Mouse (Mus musculus) large intestine, adult 2 months (tissue): ENCODE results near the gene Bbs4. TPM values are rescaled to one million over a fixed set of nuclear protein-coding genes. Genes with fewer than 3 reads are reported as not detected.
"Not testable (repeated sequence)": the region's sequence is repeated elsewhere in the genome, so short reads cannot be mapped to it uniquely, and the experiment has no call there.

Experiments
- DNase-seq: peaks from one replicate; pipeline ENCODE4 v3.0.0-alpha.2; 2012; ENCODE audit warnings: low read depth, low spot score
- WGBS: fragments of 180-500 bp; shearing (Covaris S2); methylation state at CpG from one replicate; pipeline ENCODE4 v1.1.7; 2018; 5-methylcytosine and 5-hydroxymethylcytosine counted together
- polyA plus RNA-seq: library from polyadenylated mRNA; depleted of rRNA; stranded (reverse); fragments of >200 nt; gene quantifications from 2 replicates; pipeline ENCODE4 v1.2.3, GENCODE M21; 2012; rRNA removed

The Bbs4 gene
- polyA plus RNA-seq, result 1.2 and 1.5 TPM in 2 replicates

- DNase-seq, result peak; percentile 73
Observed at GRCm38 (mm10) chr9:59353253-59353639, at the start of gene Bbs4. Gene Bbs4 (minus strand): TSS chr9:59353508.

GRCm38 (mm10) chr9:59389086-59389485 is 35.8 kb upstream of the Bbs4 start:
- 69% methylated on average over 4 of the region's 4 CpGs for WGBS
- DNase-seq, result no peak

More at GRCm38 (mm10) chr9:59353253-59353639, at the start of gene Bbs4:
- WGBS, result 0% methylated on average over 32 of the region's 32 CpGs

GRCm38 (mm10) chr9:59388311-59388710 is 35.0 kb upstream of the Bbs4 start:
- no peak for DNase-seq
- WGBS, result 85% methylated on average over 1 of the region's 1 CpGs

GRCm38 (mm10) chr9:59387461-59387860 is 34.2 kb upstream of the Bbs4 start:
- WGBS, result 65% methylated on average over 3 of the region's 3 CpGs
- DNase-seq, result no peak

- no peak for DNase-seq
- 82% methylated on average over 15 of the region's 15 CpGs for WGBS
Observed at GRCm38 (mm10) chr9:59375626-59376025, 22.3 kb upstream of the Bbs4 start.

GRCm38 (mm10) chr9:59369646-59370045 is 16.3 kb upstream of the Bbs4 start:
- WGBS, result 88% methylated on average over 9 of the region's 9 CpGs
- DNase-seq, result no peak

- WGBS, result 72% methylated on average over 5 of the region's 5 CpGs
- no peak for DNase-seq
Observed at GRCm38 (mm10) chr9:59369220-59369619, 15.9 kb upstream of the Bbs4 start.

- not testable (repeated sequence) for DNase-seq
- 64% methylated on average over 2 of the region's 3 CpGs for WGBS
Observed at GRCm38 (mm10) chr9:59360487-59360886, 7.2 kb upstream of the Bbs4 start.

- 68% methylated on average over 1 of the region's 1 CpGs for WGBS
- not testable (repeated sequence) for DNase-seq
Observed at GRCm38 (mm10) chr9:59358041-59358440, 4.7 kb upstream of the Bbs4 start.

GRCm38 (mm10) chr9:59352586-59353252 is 589 bp downstream of the Bbs4 start:
- 7% methylated on average over 15 of the region's 15 CpGs for WGBS
- DNase-seq, result no peak

GRCm38 (mm10) chr9:59346176-59346575 is 7.1 kb downstream of the Bbs4 start:
- DNase-seq, result no peak
- WGBS, result 45% methylated on average over 2 of the region's 2 CpGs

- DNase-seq, result no peak
- 85% methylated on average over 9 of the region's 9 CpGs for WGBS
Observed at GRCm38 (mm10) chr9:59340002-59340401, 13.3 kb downstream of the Bbs4 start.

GRCm38 (mm10) chr9:59339107-59339506 is 14.2 kb downstream of the Bbs4 start:
- WGBS, result 67% methylated on average over 5 of the region's 5 CpGs
- no peak for DNase-seq

- DNase-seq, result no peak
- 81% methylated on average over 5 of the region's 5 CpGs for WGBS
Observed at GRCm38 (mm10) chr9:59338411-59338810, 14.9 kb downstream of the Bbs4 start.

- 94% methylated on average over 5 of the region's 5 CpGs for WGBS
Observed at GRCm38 (mm10) chr9:59337889-59338288, 15.4 kb downstream of the Bbs4 start.

GRCm38 (mm10) chr9:59336539-59336938 is 16.8 kb downstream of the Bbs4 start:
- WGBS, result 93% methylated on average over 3 of the region's 3 CpGs
- no peak for DNase-seq

More at GRCm38 (mm10) chr9:59337889-59338288, 15.4 kb downstream of the Bbs4 start:
- no peak for DNase-seq

GRCm38 (mm10) chr9:59330055-59330454 is 23.3 kb downstream of the Bbs4 start:
- DNase-seq, result no peak
- 80% methylated on average over 5 of the region's 5 CpGs for WGBS

GRCm38 (mm10) chr9:59324351-59324750 is 29.0 kb downstream of the Bbs4 start:
- DNase-seq, result no peak

- WGBS, result 79% methylated on average over 3 of the region's 3 CpGs
- no peak for DNase-seq
Observed at GRCm38 (mm10) chr9:59316206-59316605, 37.1 kb downstream of the Bbs4 start.

GRCm38 (mm10) chr9:59311284-59311670 is 42.0 kb downstream of the Bbs4 start:
- WGBS, result 76% methylated on average over 3 of the region's 3 CpGs
- no peak for DNase-seq

GRCm38 (mm10) chr9:59310582-59311283 is 42.6 kb downstream of the Bbs4 start:
- DNase-seq, result no peak
- whole genome bisulfite sequencing, result 86% methylated on average over 8 of the region's 8 CpGs
